Mouse (Mus musculus): Measurements from ENCODE around the gene Loxl1.

The Loxl1 gene

DNA sequence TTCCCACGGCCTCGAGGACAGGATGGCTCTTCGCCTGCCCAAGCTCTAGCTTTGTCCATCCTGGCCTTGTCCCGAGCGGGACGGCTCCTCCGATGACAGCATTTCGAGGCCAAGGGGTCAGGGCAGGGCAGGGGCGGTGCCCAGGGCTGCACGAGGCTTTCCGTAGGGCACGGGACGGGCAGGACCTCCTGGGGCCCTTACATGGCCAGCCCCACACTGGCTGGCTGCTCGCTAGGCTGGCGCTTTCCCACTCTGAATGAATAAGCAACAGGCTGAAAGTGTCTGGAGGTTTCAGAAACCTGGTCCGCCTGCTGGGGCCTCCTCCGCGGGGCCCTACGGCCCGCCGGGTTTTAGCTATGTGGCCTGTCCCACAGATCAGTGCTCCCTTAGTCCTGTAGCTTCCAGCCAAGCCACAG, at the start of gene Loxl1:
Loxl1 (minus strand) TSS at position 243 of the 416 bp plus-strand sequence.
- peak; percentile 32 for DNase-seq

DNA sequence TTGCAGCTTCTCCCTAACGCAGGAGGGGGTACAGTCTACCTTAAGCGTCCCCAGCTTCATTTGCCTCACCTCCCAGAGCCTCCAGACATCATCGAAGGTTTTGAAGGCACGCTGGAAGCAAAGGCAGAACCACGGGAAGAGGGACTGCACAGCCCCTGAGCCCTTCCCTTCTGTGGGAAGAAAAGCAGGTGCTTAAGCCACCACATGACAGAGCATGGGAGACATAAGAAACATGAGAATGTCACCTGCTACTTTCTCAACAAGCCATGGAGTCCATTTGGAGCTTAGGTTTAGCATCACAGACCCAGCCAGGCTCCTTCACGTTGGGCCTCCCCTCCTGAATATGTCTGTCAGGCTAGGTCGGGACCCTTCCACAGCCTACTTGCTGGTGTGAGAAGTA, 49.0 kb upstream of the Loxl1 start:
- no peak for DNase-seq

DNA sequence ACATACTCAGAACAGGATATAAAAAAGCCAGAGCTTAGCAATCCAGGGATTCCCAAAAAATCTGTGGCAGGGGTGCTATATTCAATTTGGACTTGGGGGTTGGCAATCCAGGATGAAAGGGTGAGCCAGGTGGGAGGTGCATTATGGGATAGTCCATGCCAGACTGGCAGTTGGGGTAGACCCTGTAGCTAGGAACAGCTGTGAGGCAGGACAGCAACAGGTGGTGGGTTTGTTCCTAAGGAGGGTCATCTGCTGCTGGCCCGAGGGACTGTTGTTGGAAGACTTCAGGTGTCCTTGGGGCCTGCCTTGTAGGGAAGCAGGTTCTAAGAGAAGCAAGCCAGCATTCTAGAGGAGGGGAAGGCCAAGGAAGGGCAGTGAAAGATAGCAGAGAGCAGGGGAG, 48.4 kb upstream of the Loxl1 start:
- DNase-seq, result no peak

- no peak for DNase-seq
Observed at GRCm38 (mm10) chr9:58355262-58356050, 42.5 kb upstream of the Loxl1 start.

GRCm38 (mm10) chr9:58354701-58355100, 41.7 kb upstream of the Loxl1 start:
- no peak for DNase-seq

DNA sequence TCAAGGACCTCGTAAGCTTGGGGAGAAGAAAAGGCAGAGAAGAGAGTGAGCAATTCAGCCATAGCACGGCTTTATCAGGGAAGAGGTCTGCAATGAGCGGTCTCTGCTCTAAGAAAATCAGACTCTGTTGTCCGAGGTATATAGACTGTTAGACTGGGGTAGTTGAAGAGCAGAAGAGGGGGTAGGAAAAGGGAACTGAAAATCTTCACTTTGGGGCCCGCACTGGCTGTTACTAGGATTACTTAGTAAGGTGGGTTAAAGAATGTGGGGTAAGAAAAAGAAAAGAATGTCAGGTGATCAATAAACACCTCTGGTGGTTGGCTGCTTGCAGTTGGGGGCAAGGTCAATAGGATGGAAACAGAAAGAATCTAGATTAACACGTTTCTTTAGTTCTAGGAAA, 40.2 kb upstream of the Loxl1 start:
- no peak for DNase-seq

DNA sequence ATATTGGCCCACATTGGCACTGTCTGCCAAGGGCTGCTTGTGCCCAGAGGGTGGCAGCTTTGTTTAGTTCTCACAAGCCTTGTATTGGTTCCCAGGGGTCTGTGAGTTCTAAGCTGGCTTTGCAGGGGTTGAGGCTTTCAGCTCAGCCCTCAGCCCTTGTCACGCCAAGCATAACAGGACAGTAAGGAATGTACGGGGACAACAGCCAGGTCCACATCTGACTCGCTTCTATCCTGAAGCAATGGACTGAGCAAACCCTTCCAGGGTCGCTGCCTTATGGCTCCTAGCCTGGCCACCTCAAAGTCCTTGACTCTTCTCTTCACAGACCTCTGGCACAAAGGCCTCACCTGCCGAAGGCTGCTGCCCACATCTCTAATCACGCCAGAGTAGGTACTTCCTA, 34.8 kb upstream of the Loxl1 start:
- no peak for DNase-seq

- no peak for DNase-seq
Observed at GRCm38 (mm10) chr9:58346498-58346897, 33.5 kb upstream of the Loxl1 start.

DNA sequence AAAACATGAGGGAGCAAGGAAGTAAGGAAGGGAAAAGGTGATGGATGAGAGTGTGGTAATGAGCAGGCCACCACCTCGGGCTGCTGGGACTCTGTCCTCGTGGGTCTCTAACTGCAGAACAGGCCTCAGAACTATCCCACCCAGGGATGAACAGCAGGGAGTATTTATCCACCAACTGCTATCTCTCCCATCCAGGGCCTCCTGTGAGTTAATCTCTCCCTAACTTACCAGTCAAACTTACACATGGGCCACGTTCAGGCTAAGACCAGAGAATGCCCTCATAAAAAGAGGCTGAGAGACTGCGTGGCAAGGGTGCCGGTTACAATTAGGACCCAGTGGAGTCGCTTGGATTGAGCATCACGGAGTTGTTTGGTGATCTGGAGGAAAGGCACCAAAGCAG, 33.0 kb upstream of the Loxl1 start:
- DNase-seq, result no peak

GRCm38 (mm10) chr9:58341795-58342194, 28.8 kb upstream of the Loxl1 start:
- DNase-seq, result no peak

GRCm38 (mm10) chr9:58336650-58337281, 23.8 kb upstream of the Loxl1 start:
- DNase-seq, result no peak

GRCm38 (mm10) chr9:58331276-58331675, 18.3 kb upstream of the Loxl1 start:
- DNase-seq, result no peak

DNA sequence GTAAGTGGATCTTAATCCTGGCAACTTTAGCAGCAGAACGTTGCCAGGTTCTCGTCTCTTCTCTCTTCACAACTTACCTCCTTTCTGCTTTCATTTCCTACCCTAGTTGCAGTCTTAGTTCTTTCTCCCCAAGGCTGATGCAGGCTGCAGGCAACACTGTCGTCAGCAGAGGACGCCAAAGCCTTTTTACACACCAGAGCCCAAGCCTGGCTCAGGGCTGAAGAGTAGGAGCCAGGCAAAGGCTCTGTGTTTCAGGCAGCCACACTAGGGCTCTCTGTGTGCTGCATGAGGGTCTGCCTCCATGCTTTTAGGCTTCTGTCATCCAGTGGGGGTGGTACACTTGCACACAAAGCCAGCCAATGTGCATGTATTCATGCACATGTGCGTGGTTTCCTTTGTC, 17.3 kb upstream of the Loxl1 start:
- DNase-seq, result peak; percentile 76

DNA sequence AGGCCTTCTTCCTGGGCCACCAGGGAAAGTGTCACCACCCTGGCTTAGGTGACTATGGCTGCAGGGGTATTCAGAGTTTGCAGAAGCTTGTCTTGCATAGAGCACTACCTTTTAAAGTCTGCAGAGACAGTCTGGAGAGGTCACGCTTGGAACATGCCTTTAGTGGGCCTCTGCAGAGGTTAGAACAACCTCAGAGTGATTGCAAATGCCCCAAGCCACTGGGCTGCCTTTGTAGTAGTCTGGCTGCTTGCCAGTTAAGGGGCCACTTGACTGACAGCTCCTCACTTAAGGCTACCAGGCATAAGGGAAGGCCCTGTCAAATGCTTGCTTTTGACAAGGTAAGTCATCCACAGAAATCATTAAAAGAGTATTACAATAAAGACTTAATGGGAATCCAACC, 14.4 kb upstream of the Loxl1 start:
- no peak for DNase-seq

DNA sequence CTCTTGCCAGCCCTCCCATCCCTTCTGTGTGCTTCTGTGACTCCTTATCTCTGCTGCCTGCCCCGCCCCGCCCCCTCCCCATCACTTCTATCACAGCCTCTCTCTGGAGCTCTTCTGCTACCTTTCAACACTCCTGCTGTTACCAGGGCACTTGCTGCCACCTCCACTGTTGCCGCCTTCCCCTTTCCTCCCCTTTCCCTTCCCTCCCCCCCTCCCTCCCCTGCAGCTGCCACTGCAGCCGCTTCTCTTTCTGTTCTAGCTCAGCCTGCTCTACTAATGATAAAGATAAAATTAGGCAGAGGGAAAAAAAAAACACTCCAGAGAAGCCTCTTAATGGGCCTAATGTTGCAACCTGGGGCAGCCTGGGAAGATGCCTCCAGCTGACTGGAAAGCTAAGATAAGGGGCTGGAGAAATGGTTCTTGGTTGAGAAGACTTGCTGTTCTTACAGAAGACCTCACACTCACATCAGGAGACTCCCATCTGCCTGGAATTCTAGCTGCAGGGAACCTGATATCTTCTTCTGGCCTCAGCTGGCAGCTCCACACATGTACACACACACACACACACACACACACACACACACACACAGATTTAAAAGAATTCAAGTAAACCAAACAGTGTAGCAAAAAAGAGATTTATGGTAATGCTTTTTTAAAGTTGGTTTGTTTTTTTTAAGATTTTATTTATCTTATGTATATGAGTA, 13.6 kb upstream of the Loxl1 start:
- DNase-seq, result no peak

- no peak for DNase-seq
Observed at GRCm38 (mm10) chr9:58321681-58322080, 8.7 kb upstream of the Loxl1 start.

DNA sequence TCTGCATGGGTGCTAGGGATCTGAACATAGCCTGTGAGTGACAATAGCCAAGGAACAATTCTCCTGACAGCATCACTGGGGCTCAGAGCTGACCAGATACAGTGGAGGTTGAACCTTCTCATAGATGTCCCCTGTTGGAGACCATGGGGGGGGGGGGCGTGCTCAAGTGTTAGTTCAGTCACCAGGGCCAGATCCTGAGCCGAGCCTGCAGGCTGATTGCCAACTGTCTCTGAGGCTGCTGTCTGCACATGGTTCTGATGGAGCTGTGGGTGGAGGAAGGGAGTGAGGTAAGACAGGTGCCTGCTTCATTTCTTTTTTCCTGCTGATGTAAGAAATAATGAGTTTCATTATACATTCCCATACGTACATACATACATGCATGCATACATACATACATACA, 5.3 kb upstream of the Loxl1 start:
- DNase-seq, result no peak

- no peak for DNase-seq
Observed at GRCm38 (mm10) chr9:58317381-58317780, 4.4 kb upstream of the Loxl1 start.

- DNase-seq, result no peak
Observed at GRCm38 (mm10) chr9:58316784-58317183, 3.8 kb upstream of the Loxl1 start.

- DNase-seq, result no peak
Observed at GRCm38 (mm10) chr9:58315850-58316249, 2.9 kb upstream of the Loxl1 start.

- DNase-seq, result no peak
Observed at GRCm38 (mm10) chr9:58314682-58315360, 1.8 kb upstream of the Loxl1 start.

GRCm38 (mm10) chr9:58312196-58312943, 616 bp downstream of the Loxl1 start:
- DNase-seq, result no peak
